Mouse (Mus musculus): ENCODE results near the gene Nsf.

The Nsf gene

GRCm38 (mm10) chr11:103941351-103941750 is 12.5 kb downstream of the Nsf start:
- no peak for DNase-seq (ENCODE audit: low read depth, low spot score)

- no peak for DNase-seq (ENCODE audit: low read depth, low spot score)
Observed at GRCm38 (mm10) chr11:103940887-103941286, 13.0 kb downstream of the Nsf start.

- DNase-seq (ENCODE audit: low read depth, low spot score): no peak
Observed at GRCm38 (mm10) chr11:103937976-103938728, 15.7 kb downstream of the Nsf start.

DNA sequence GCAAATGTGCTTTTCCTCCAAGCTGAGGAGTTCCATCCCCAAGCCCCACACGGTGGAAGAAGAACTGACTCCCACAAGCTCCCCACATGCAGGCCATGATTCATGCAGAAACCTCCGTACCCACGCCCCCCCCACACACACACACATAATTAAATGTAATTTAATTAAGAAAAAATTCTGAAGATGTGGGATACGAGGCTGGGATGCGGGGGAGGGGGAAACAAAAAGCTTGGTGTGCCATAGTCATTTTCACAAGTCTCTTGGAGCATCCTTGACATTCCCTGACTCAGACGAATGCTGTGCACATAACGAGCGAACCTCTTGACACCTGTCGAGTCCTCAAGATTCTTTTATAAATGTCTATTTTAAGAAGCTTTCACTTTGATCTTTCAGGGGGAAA is 16.4 kb downstream of the Nsf start:
- DNase-seq (ENCODE audit: low read depth, low spot score): no peak

- no peak for DNase-seq (ENCODE audit: low read depth, low spot score)
Observed at GRCm38 (mm10) chr11:103935717-103936116, 18.1 kb downstream of the Nsf start.

DNA sequence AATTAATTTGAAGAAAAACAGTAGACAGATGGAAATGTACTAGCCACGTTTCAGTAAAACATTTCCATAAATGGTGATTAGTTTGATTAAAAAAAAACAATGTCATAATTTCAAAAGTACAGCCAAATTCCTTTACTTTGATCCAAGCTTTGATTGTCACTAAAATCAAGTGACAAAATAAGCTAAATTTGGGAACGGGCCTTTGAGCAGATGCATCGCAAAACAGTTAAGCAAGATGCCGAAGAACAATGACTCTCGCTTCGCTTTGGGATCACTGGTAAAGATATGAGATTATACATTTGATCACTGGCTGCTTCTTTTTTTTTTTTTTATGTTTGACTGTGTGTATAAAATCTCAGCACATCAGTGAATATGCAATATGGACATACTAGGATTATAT is 20.0 kb downstream of the Nsf start:
- no peak for DNase-seq (ENCODE audit: low read depth, low spot score)

- no peak for DNase-seq (ENCODE audit: low read depth, low spot score)
Observed at GRCm38 (mm10) chr11:103923957-103924356, 29.9 kb downstream of the Nsf start.

DNA sequence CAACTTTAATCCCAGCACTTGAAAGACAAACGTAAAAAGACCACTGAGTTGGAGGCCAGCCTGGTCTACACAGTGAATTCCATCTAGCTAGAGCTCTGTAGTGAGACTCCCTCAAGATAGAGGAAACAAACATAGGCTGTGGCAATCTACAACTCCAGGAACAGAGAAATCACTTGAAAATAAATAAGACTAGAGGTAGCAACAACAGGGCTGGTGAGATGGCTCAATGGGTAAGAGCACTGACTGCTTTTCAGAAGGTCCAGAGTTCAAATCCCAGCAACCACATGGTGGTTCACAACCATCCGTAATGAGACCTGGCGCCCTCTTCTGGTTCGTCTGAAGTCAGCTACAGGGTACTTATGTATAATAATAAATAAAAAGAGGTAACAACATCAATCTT is 30.6 kb downstream of the Nsf start:
- DNase-seq (ENCODE audit: low read depth, low spot score): no peak

DNA sequence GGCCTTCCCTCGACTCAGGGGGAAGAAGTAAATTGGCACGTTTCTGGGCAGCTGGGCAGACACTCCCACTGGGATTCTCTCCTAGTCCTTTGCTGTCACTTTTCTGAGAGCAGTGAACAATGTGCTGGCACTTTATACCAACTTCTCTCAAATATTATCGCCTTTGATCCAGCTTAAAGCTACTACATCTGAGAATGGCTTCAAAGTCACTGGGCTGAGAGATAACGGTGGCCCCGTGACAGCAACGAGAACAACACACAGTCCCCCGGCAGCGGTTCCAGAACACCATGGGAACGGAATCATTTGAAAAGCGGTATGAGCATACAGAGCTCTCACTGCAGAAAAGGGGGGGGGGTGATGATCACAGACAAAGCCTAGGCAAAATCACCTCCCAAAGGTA is 31.0 kb downstream of the Nsf start:
- no peak for DNase-seq (ENCODE audit: low read depth, low spot score)

DNA sequence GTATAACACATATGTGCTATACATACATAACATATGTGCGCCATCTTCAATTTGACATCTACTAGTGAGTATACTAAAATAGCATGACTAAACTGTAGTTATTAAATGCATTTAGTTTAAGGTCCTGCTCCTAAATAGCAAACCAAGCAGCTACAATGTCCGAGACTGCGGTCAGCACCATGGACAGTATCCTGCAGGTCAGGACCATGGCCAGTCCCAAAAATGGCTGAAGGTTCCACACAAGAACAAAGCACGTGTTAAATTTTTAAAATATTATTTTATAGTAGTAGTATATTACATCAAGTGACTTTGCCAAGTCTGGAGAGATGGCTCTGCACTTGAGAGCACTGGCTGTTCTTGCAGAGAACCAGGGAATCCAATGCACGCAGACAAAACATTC is 33.2 kb downstream of the Nsf start:
- DNase-seq (ENCODE audit: low read depth, low spot score): no peak

GRCm38 (mm10) chr11:103916807-103917206 is 37.0 kb downstream of the Nsf start:
- DNase-seq (ENCODE audit: low read depth, low spot score): no peak

- no peak for DNase-seq (ENCODE audit: low read depth, low spot score)
Observed at GRCm38 (mm10) chr11:103915686-103916085, 38.2 kb downstream of the Nsf start.

- peak; percentile 35 for DNase-seq (ENCODE audit: low read depth, low spot score)
Observed at GRCm38 (mm10) chr11:103910993-103911585, 42.8 kb downstream of the Nsf start.

GRCm38 (mm10) chr11:103910531-103910930 is 43.3 kb downstream of the Nsf start:
- no peak for DNase-seq (ENCODE audit: low read depth, low spot score)

GRCm38 (mm10) chr11:103909809-103910208 is 44.0 kb downstream of the Nsf start:
- no peak for DNase-seq (ENCODE audit: low read depth, low spot score)

DNA sequence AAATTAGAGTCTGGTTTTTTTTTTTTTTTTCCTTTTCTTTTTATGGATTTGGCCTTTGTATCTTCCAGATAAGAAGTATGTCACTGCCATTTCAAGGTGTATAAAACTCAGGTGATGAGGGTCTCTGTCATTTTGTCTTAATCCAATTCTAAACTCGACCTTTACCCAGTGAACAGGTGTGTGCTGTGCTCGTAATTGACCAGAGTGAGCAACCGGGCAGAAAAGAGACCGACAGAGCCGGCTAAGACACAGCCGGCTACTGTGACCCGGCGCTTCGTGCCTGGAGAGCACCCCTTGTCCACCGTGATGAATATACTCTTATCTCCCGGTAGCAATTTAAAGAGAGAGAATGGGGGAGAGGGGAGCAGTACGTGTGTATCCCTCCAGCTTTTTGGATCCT is 44.5 kb downstream of the Nsf start:
- DNase-seq (ENCODE audit: low read depth, low spot score): no peak

GRCm38 (mm10) chr11:103906051-103906719 is 47.7 kb downstream of the Nsf start:
- no peak for DNase-seq (ENCODE audit: low read depth, low spot score)

DNA sequence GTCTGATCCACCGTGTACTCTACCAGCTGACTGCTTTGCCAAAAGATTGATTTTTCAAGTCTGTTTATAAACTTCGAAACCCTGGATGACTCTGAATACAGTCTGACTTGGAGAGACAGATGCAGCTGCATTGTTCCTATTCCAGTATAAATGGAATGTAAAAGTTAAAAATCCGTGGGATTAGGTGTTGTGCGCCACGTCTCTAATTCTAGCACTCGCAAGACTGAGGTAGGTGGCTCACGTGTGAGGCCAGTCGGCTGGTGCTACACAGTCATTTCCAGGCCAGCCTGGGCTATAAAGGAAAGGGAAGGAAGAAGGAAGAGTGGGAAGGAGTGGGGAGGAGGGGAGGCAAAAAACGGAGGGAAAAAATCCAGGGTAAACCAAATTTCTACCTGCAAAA is 48.4 kb downstream of the Nsf start:
- no peak for DNase-seq (ENCODE audit: low read depth, low spot score)

- no peak for DNase-seq (ENCODE audit: low read depth, low spot score)
Observed at GRCm38 (mm10) chr11:103901581-103901966, 52.3 kb downstream of the Nsf start.

GRCm38 (mm10) chr11:103900803-103901580 is 52.9 kb downstream of the Nsf start:
- DNase-seq (ENCODE audit: low read depth, low spot score): no peak

DNA sequence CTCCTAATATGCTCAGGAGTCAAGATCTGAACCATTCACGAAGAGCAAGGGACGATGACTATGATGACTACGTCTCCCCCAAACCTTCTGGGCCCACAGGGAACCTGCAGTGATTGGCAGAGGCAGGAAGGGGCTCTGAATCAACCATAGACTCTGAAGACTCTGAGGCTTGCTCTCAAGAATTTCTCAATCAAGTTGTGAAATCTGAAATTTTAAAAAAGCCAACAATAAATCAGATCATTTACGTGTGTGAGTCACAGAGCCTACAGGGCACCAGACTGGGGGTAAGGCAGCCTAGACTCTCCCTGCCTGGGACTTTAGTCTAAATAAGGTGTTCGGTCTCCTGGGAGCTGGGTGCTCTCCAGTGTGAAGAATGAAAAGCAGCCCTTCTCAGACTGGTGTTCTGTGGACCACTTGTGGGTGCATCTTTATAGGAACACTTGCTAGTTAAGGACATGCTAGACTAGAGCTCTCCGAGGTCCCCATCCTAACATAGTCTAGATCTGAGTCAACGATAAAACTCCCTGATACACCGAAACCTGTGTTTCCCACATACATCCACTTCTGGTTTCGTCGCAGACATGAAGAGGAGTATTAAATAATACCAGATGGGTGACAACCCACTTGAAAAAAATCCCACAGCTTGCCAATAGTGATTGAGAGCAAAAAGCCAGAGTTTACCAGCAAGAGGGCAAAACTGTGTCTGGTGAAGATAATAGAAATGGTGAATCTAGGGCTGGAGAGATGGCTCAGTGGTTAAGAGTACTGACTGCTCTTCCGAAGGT is 56.7 kb downstream of the Nsf start:
- no peak for DNase-seq (ENCODE audit: low read depth, low spot score)

Measured in c-Kit-negative CD71-positive TER-119-positive erythroid progenitor cells, embryonic 14.5 days (primary cell).